Mouse (Mus musculus) heart, postnatal 0 days (tissue): ENCODE measurements around the gene Taf9b. TPM values are rescaled to one million over a fixed set of nuclear protein-coding genes. Genes with fewer than 3 reads are reported as not detected.

Experiments
- ATAC-seq: fragments of 200-750 bp; cut with Nextera tagmentation; 2 replicates; pipeline ENCODE4 v1.8.0; 2017; ENCODE audit warnings: low read depth, moderate number of reproducible peaks, moderate library complexity; ENCODE audit not compliant: insufficient read depth
- DNase-seq: peaks from one replicate; pipeline ENCODE4 v3.0.0-alpha.2; 2016; ENCODE audit warnings: low spot score
- H3K27ac ChIP-seq: fragments of 300-500 bp; sonication (generic); 2 replicates; pipeline ENCODE4 v1.5.1; 2014; ENCODE audit warnings: low read depth, mild to moderate bottlenecking
- H3K27me3 ChIP-seq: fragments of 300-500 bp; sonication (generic); 2 replicates; pipeline ENCODE4 v1.6.1; 2014; ENCODE audit warnings: low read length, mixed read lengths; ENCODE audit not compliant: control insufficient read depth, insufficient read depth
- H3K36me3 ChIP-seq: fragments of 300-500 bp; sonication (generic); replicated peaks from 2 replicates; pipeline ENCODE4 v1.6.1; 2014; ENCODE audit warnings: low read length, mixed read lengths; ENCODE audit not compliant: control insufficient read depth, insufficient read depth
- H3K4me1 ChIP-seq: fragments of 300-500 bp; sonication (generic); 2 replicates; pipeline ENCODE4 v1.6.1; 2014; ENCODE audit warnings: antibody characterized with exemption; ENCODE audit not compliant: control insufficient read depth, insufficient read depth
- H3K4me2 ChIP-seq: fragments of 300-500 bp; sonication (generic); 2 replicates; pipeline ENCODE4 v1.6.1; 2014; ENCODE audit warnings: low read depth, mild to moderate bottlenecking, low read length, moderate library complexity
- H3K4me3 ChIP-seq: fragments of 300-500 bp; sonication (generic); 2 replicates; pipeline ENCODE4 v1.5.1; 2014; ENCODE audit warnings: low read depth, low read length
- H3K9ac ChIP-seq: fragments of 300-500 bp; sonication (generic); replicated peaks from 2 replicates; pipeline ENCODE4 v1.6.1; 2014; ENCODE audit warnings: low read depth, low read length, mixed read lengths
- H3K9me3 ChIP-seq: fragments of 300-500 bp; sonication (generic); replicated peaks from 2 replicates; pipeline ENCODE4 v1.6.1; 2016; ENCODE audit warnings: low read length; ENCODE audit not compliant: control insufficient read depth
- CTCF ChIP-seq: IDR thresholded peaks from 2 replicates; pipeline ENCODE4 v1.5.1; 2016; ENCODE audit warnings: antibody characterized with exemption, control low read depth, low read depth
- EP300 ChIP-seq: IDR thresholded peaks from 2 replicates; pipeline ENCODE4 v1.6.1; 2016; ENCODE audit warnings: antibody characterized with exemption, low read depth
- WGBS: fragments of 180-500 bp; shearing (Covaris S2); extraction: QIAGEN DNeasy Blood & Tissue Kit; methylation state at CpG from one replicate; pipeline ENCODE4 v1.1.7; 2014; 5-methylcytosine and 5-hydroxymethylcytosine counted together
- polyA plus RNA-seq: library from polyadenylated mRNA; unstranded; fragments of >200 nt; fragmentation: Nextera tagmentation; extraction: Ambion mirVana; gene quantifications from 2 replicates; pipeline ENCODE4 v1.2.1, GENCODE M21; 2015
- total RNA-seq: library from RNA; depleted of rRNA; stranded (reverse); fragments of >200 nt; gene quantifications from 2 replicates; pipeline ENCODE4 v1.2.3, GENCODE M21; 2014; ENCODE audit warnings: low replicate concordance

The Taf9b gene
- total and polyA plus RNA-seq, 2 experiments from 2014 or later: 18.6 to 22.1 TPM

GRCm38 (mm10) chrX:106186713-106187649, 34.0 kb downstream of the Taf9b start, which contains the start of gene Pgk1:
Pgk1 (plus strand) TSS chrX:106187100.
- Histone ChIP-seq H3K27me3 (no peaks in the 10 kb centered on the region), H3K9me3 (no peaks in the 10 kb centered on the region), H3K27ac (peak within 1 kb of the TSS; percentile 93), H3K36me3 (no peaks in the 10 kb centered on the region), H3K9ac (peak within 1 kb of the TSS; percentile 65), H3K4me1 (no peaks in the 10 kb centered on the region; the same call in 1 of the 2 replicates), H3K4me2 (peak within 1 kb of the TSS; percentile 72), H3K4me3 (peak within 1 kb of the TSS; percentile 64)
- peak; percentile 97 for ATAC-seq
- 11% methylated on average over 46 of the region's 55 CpGs for WGBS
- DNase-seq: peak; percentile 92
- TF ChIP-seq EP300 (0 out of 2 replicates have a peak, but pooled peaks have one; percentile 20), CTCF (no peak)

- ATAC-seq: peak; percentile 30; the same call in 1 of the 2 replicates
Observed at GRCm38 (mm10) chrX:106185706-106186105, 35.3 kb downstream of the Taf9b start.

GRCm38 (mm10) chrX:106184279-106184678, 36.7 kb downstream of the Taf9b start:
- no peak for TF ChIP-seq CTCF
- TF ChIP-seq EP300: no peak
- Histone ChIP-seq H3K9me3 (no peaks in the 10 kb centered on the region), H3K27ac (no peak overlapping the region), H3K27me3 (no peaks in the 10 kb centered on the region), H3K4me2 (no peak overlapping the region), H3K4me3 (no peak overlapping the region), H3K36me3 (no peaks in the 10 kb centered on the region), H3K4me1 (no peaks in the 10 kb centered on the region; the same call in 1 of the 2 replicates), H3K9ac (no peak overlapping the region)
- WGBS: 26% methylated on average over 4 of the region's 4 CpGs
- ATAC-seq (no peak), DNase-seq (peak; percentile 6)

More at GRCm38 (mm10) chrX:106185706-106186105, 35.3 kb downstream of the Taf9b start:
- DNase-seq: peak; percentile 49
- Histone ChIP-seq H3K27me3 (no peaks in the 10 kb centered on the region), H3K9me3 (no peaks in the 10 kb centered on the region), H3K36me3 (no peaks in the 10 kb centered on the region), H3K9ac (no peak overlapping the region), H3K4me3 (no peak overlapping the region), H3K27ac (peak overlapping the region; percentile 93), H3K4me1 (no peaks in the 10 kb centered on the region; the same call in 1 of the 2 replicates), H3K4me2 (no peak overlapping the region)
- TF ChIP-seq EP300: no peak
- TF ChIP-seq CTCF: no peak
- WGBS: 26% methylated on average over 5 of the region's 5 CpGs

DNA sequence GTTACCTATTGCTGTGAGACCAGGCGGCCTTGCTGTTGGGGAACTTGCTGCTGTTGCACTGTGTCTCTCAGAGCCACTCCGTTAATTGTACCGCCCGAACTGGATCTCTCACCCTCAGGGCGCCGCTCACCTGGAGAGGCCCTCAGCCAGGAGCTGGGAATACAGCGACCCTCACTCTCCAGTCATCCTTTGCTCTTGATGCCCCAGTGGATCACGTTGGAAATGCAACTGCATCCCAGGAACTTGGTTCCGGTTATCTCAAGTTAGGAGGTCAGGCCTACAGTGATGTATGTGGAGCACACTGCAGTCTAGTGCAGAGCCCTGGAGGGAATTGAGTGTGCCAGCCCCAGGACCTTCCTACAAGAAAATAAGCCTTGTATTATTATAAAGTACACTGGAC, 44.6 kb downstream of the Taf9b start:
- ATAC-seq: no peak
- Histone ChIP-seq H3K4me1 (no peaks in the 10 kb centered on the region), H3K36me3 (no peaks in the 10 kb centered on the region), H3K27me3 (no peaks in the 10 kb centered on the region), H3K4me2 (no peak overlapping the region), H3K27ac (no peak overlapping the region), H3K9ac (no peak overlapping the region), H3K9me3 (no peaks in the 10 kb centered on the region), H3K4me3 (no peak overlapping the region)
- WGBS: 62% methylated on average over 9 of the region's 9 CpGs
- TF ChIP-seq EP300 (no peak), CTCF (no peak)
- DNase-seq: no peak

GRCm38 (mm10) chrX:106171853-106172154, 49.2 kb downstream of the Taf9b start:
- ATAC-seq (no peak), DNase-seq (no peak)
- H3K27me3 ChIP-seq: no peaks in the 10 kb centered on the region
- no peak overlapping the region for H3K9ac ChIP-seq
- TF ChIP-seq CTCF (no peak), EP300 (no peak)
- H3K4me2 ChIP-seq: peak overlapping the region; percentile 56; the same call in 1 of the 2 replicates
- no peak overlapping the region for H3K27ac ChIP-seq
- H3K4me1 ChIP-seq: no peaks in the 10 kb centered on the region
- H3K9me3 ChIP-seq: no peaks in the 10 kb centered on the region
- WGBS: 66% methylated on average over 5 of the region's 6 CpGs
- H3K36me3 ChIP-seq: no peaks in the 10 kb centered on the region
- H3K4me3 ChIP-seq: peak overlapping the region; percentile 36
